Mouse (Mus musculus) intestine, embryonic 14.5 days (tissue): ENCODE results near the gene Yod1. TPM values are rescaled to one million over a fixed set of nuclear protein-coding genes. Genes with fewer than 3 reads are reported as not detected.

ENCODE experiments used
- ATAC-seq: fragments of 200-750 bp; cut with Nextera tagmentation; replicated peaks from 2 replicates; pipeline ENCODE4 v1.8.0; 2017; ENCODE audit warnings: low read depth, moderate number of reproducible peaks, moderate TSS enrichment, moderate library complexity; ENCODE audit not compliant: low FRiP score, low TSS enrichment
- DNase-seq: peaks from one replicate; pipeline ENCODE4 v3.0.0-alpha.2; 2018; ENCODE audit warnings: low spot score
- H3K27ac ChIP-seq: fragments of 300-500 bp; sonication (generic); 2 replicates; pipeline ENCODE4 v1.5.1; 2014; ENCODE audit warnings: low read depth, mild to moderate bottlenecking, control low read depth
- H3K27me3 ChIP-seq: fragments of 300-500 bp; sonication (generic); replicated peaks from 2 replicates; pipeline ENCODE4 v1.6.1; 2014; ENCODE audit warnings: low read length, control low read depth; ENCODE audit not compliant: control insufficient read depth, insufficient read depth
- H3K36me3 ChIP-seq: fragments of 300-500 bp; sonication (generic); 2 replicates; pipeline ENCODE4 v1.6.1; 2014; ENCODE audit warnings: low read length, control low read depth; ENCODE audit not compliant: control insufficient read depth, insufficient read depth
- H3K4me1 ChIP-seq: fragments of 300-500 bp; sonication (generic); replicated peaks from 2 replicates; pipeline ENCODE4 v1.6.1; 2014; ENCODE audit warnings: low read length, control low read depth, mixed read lengths; ENCODE audit not compliant: control insufficient read depth, insufficient read depth
- H3K4me2 ChIP-seq: fragments of 300-500 bp; sonication (generic); 2 replicates; pipeline ENCODE4 v1.6.1; 2014; ENCODE audit warnings: low read length
- H3K4me3 ChIP-seq: fragments of 300-500 bp; sonication (generic); 2 replicates; pipeline ENCODE4 v1.5.1; 2014; ENCODE audit warnings: low read depth, low read length, control low read depth, mixed read lengths
- H3K9ac ChIP-seq: fragments of 300-500 bp; sonication (generic); 2 replicates; pipeline ENCODE4 v1.6.1; 2014; ENCODE audit warnings: mild to moderate bottlenecking, low read length
- H3K9me3 ChIP-seq: fragments of 300-500 bp; sonication (generic); 2 replicates; pipeline ENCODE4 v1.6.1; 2016; ENCODE audit warnings: low read length, control low read depth; ENCODE audit not compliant: control insufficient read depth
- WGBS: fragments of 180-500 bp; shearing (Covaris S2); extraction: QIAGEN DNeasy Blood & Tissue Kit; methylation state at CpG from one replicate; pipeline ENCODE4 v1.1.7; 2014; 5-methylcytosine and 5-hydroxymethylcytosine counted together
- polyA plus RNA-seq: library from polyadenylated mRNA; unstranded; fragments of >200 nt; fragmentation: Nextera tagmentation; extraction: Ambion mirVana; gene quantifications from 2 replicates; pipeline ENCODE4 v1.2.1, GENCODE M21; 2014

Yod1 gene
- polyA plus RNA-seq, 1 experiment from 2014 or later: 7.5 TPM

DNA sequence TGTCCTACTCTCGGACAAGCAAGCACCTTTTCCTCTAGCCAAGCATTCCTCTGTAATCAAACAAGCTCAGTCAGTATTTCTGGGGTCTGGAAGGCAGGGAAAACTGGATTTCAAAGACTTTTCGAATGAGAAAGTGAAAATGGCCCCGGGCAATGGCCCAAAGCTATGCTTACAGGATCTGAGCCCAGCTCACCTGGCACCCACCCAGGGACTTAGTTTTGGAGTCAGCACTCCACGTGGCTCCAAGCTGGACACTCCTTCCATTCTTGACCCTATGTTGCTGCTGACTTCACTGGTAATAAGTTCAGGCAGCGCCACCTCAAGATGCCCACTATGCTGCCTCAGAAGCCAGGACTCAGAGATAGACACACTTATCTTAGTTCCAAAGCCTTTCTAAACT lies 49.9 kb downstream of the Yod1 start:
- Histone ChIP-seq H3K9ac (no peak overlapping the region), H3K4me1 (no peaks in the 10 kb centered on the region), H3K27ac (no peak overlapping the region), H3K9me3 (no peaks in the 10 kb centered on the region), H3K27me3 (no peaks in the 10 kb centered on the region), H3K4me2 (no peak overlapping the region), H3K36me3 (no peaks in the 10 kb centered on the region), H3K4me3 (no peak overlapping the region)
- 83% methylated on average over 5 of the region's 5 CpGs for WGBS
- ATAC-seq (no peak), DNase-seq (no peak)

DNA sequence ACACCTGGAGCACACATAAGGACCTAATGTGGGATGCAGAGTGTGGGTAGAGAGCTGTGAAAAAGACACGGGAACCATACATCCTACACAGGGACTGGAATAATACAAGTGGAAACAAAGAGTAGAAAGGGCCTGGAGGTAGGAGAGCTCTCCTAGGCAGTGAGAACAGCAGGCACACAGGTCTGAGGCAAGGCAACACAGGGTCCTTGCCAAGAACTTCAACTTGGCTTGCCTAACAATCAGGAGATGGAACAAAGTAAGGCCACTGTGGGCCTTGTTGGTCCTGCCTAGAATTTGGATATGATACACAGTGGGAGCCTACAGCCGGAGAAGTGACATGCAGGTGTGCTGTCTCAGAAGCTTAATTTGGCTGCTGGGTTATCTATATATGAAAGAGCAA lies 52.8 kb downstream of the Yod1 start:
- DNase-seq (no peak), ATAC-seq (no peak)
- WGBS: 87% methylated on average over 2 of the region's 2 CpGs
- Histone ChIP-seq H3K4me1 (no peaks in the 10 kb centered on the region), H3K4me2 (no peak overlapping the region), H3K27me3 (no peaks in the 10 kb centered on the region), H3K4me3 (no peak overlapping the region), H3K9ac (no peak overlapping the region), H3K9me3 (no peaks in the 10 kb centered on the region), H3K27ac (no peak overlapping the region), H3K36me3 (no peaks in the 10 kb centered on the region)

DNA sequence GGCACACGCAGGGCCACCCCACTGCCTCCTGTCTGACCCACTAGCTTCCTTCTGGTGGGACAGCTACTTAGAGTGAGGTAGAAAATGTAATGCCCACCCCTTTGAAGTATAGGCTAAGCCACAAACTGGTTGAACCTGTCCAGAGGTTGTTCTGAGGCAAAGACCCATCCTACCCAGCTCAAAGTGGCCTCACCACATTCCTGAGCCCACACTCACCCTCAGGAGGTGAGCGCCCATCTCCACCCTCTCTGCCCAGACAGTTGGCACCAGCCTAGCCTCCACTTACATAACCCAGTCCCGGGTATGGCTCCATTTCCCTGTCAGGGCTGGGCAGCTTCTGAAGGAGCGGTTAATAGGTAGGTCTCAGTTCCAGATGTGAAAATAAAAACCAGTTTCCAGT lies 53.4 kb downstream of the Yod1 start:
- no peaks in the 10 kb centered on the region for H3K36me3 ChIP-seq
- no peak overlapping the region for H3K27ac ChIP-seq
- ATAC-seq (0 out of 2 replicates have a peak, but pooled peaks have one; percentile 68), DNase-seq (no peak)
- 65% methylated on average over 4 of the region's 4 CpGs for WGBS
- no peaks in the 10 kb centered on the region for H3K9me3 ChIP-seq
- H3K4me3 ChIP-seq: no peak overlapping the region
- no peak overlapping the region for H3K4me2 ChIP-seq
- no peak overlapping the region for H3K9ac ChIP-seq
- H3K4me1 ChIP-seq: no peaks in the 10 kb centered on the region
- no peaks in the 10 kb centered on the region for H3K27me3 ChIP-seq

DNA sequence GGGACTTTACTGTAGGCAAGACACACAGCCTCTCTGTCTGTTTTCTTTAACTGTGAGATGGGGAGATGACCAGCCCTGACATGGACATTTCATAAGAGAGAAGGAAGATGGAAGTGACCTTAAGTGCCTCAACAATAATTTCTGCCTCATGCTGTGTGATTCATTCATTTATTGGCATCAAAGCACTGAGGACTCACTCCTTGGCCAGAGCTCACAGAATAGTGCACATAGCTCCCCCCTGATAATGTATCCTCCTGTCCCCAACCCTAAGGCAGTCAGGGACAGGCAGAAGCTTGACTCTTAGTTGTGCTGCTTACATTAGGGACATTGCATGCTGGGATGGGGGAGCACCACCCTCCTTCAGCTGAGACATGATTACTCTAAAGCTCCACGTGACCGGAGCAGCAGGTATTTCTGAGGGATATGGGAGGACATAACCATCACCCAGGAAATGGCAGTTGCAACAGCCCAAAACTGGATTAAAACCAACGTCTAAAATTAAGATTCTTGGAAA lies 53.9 kb downstream of the Yod1 start:
- H3K4me1 ChIP-seq: no peaks in the 10 kb centered on the region
- no peaks in the 10 kb centered on the region for H3K36me3 ChIP-seq
- no peak overlapping the region for H3K4me2 ChIP-seq
- H3K9ac ChIP-seq: no peak overlapping the region
- no peak overlapping the region for H3K4me3 ChIP-seq
- 72% methylated on average over 3 of the region's 3 CpGs for WGBS
- no peak for ATAC-seq
- no peaks in the 10 kb centered on the region for H3K27me3 ChIP-seq
- no peaks in the 10 kb centered on the region for H3K9me3 ChIP-seq
- no peak overlapping the region for H3K27ac ChIP-seq
- no peak for DNase-seq

Other genes starting within 250 kb of the Yod1 start
- 0.09 and 0.12 TPM in 2 replicates for gene Zp3r, start 87.7 kb upstream of the Yod1 start, polyA plus RNA-seq
- gene C4bp, start 55.7 kb upstream of the Yod1 start, polyA plus RNA-seq: 2.2 and 3.5 TPM in 2 replicates
- 0.23 TPM in 1 of 2 replicates, not detected in the other for gene Gm29427, start 1.5 kb upstream of the Yod1 start, polyA plus RNA-seq
- 9.4 and 9.8 TPM in 2 replicates for gene Pfkfb2, start 11.9 kb downstream of the Yod1 start, polyA plus RNA-seq
- 55.7 and 61.4 TPM in 2 replicates for gene AA986860, start 14.6 kb downstream of the Yod1 start, polyA plus RNA-seq
- gene Fcamr, start 83.6 kb downstream of the Yod1 start, polyA plus RNA-seq: 0.16 TPM in 1 of 2 replicates, not detected in the other
- gene Pigr, start 109.4 kb downstream of the Yod1 start, polyA plus RNA-seq: 0.71 and 0.76 TPM in 2 replicates
- gene Fcmr, start 148.3 kb downstream of the Yod1 start, polyA plus RNA-seq: 4.6 and 5.2 TPM in 2 replicates
- gene Il24, start 170.1 kb downstream of the Yod1 start, polyA plus RNA-seq: not detected in 2 replicates
- not detected in 2 replicates for gene Il20, start 194.1 kb downstream of the Yod1 start, polyA plus RNA-seq
- not detected in 2 replicates for gene Il19, start 222.8 kb downstream of the Yod1 start, polyA plus RNA-seq